Mouse (Mus musculus) heart, embryonic 12.5 days (tissue): Measurements from ENCODE around the gene Snai1. TPM values are rescaled to one million over a fixed set of nuclear protein-coding genes. Genes with fewer than 3 reads are reported as not detected.

ENCODE experiments used
- ATAC-seq: fragments of 200-750 bp; cut with Nextera tagmentation; 2 replicates; pipeline ENCODE4 v1.8.0; 2017; ENCODE audit warnings: moderate TSS enrichment, moderate library complexity; ENCODE audit not compliant: insufficient number of reproducible peaks, low FRiP score
- H3K27ac ChIP-seq: fragments of 300-500 bp; sonication (generic); 2 replicates; pipeline ENCODE4 v1.5.1; 2016; ENCODE audit warnings: mild to moderate bottlenecking, moderate library complexity; ENCODE audit not compliant: poor library complexity, severe bottlenecking
- H3K27me3 ChIP-seq: fragments of 300-500 bp; sonication (generic); replicated peaks from 2 replicates; pipeline ENCODE4 v1.6.1; 2016; ENCODE audit warnings: mild to moderate bottlenecking, moderate library complexity
- H3K36me3 ChIP-seq: fragments of 300-500 bp; sonication (generic); 2 replicates; pipeline ENCODE4 v1.6.1; 2016; ENCODE audit warnings: mild to moderate bottlenecking, moderate library complexity
- H3K4me1 ChIP-seq: fragments of 300-500 bp; sonication (generic); replicated peaks from 2 replicates; pipeline ENCODE4 v1.6.1; 2016; ENCODE audit warnings: mild to moderate bottlenecking
- H3K4me2 ChIP-seq: fragments of 300-500 bp; sonication (generic); 2 replicates; pipeline ENCODE4 v1.6.1; 2016; ENCODE audit warnings: mild to moderate bottlenecking, moderate library complexity
- H3K4me3 ChIP-seq: fragments of 300-500 bp; sonication (generic); 2 replicates; pipeline ENCODE4 v1.5.1; 2016; ENCODE audit warnings: mild to moderate bottlenecking
- H3K9ac ChIP-seq: fragments of 300-500 bp; sonication (generic); 2 replicates; pipeline ENCODE4 v1.6.1; 2016; ENCODE audit warnings: mild to moderate bottlenecking, moderate library complexity
- H3K9me3 ChIP-seq: fragments of 300-500 bp; sonication (generic); replicated peaks from 2 replicates; pipeline ENCODE4 v1.6.1; 2016; ENCODE audit warnings: mild to moderate bottlenecking, moderate library complexity
- WGBS: fragments of 180-500 bp; shearing (Covaris S2); methylation state at CpG from one replicate; pipeline ENCODE4 v1.1.7; 2016; 5-methylcytosine and 5-hydroxymethylcytosine counted together
- polyA plus RNA-seq: library from polyadenylated mRNA; unstranded; fragments of >200 nt; fragmentation: Nextera tagmentation; extraction: Ambion mirVana; gene quantifications from 2 replicates; pipeline ENCODE4 v1.2.1, GENCODE M21; 2016

Snai1 gene
- polyA plus RNA-seq, 1 experiment from 2014 or later = 18.8 TPM

GRCm38 (mm10) chr2:167505127-167505526 is 32.9 kb upstream of the Snai1 start:
- 0 out of 2 replicates have a peak overlapping the region, but pooled peaks have one; percentile 24 for H3K9ac ChIP-seq
- H3K4me3 ChIP-seq = no peak overlapping the region
- H3K36me3 ChIP-seq = peaks cover 26% of the 10 kb centered on the region
- 80% methylated on average over 3 of the region's 3 CpGs for WGBS
- H3K27ac ChIP-seq = no peak overlapping the region
- H3K27me3 ChIP-seq = no peaks in the 10 kb centered on the region
- peak overlapping the region; percentile 93; the same call in 1 of the 2 replicates for H3K4me2 ChIP-seq
- no peak for ATAC-seq
- peaks cover 47% of the 10 kb centered on the region for H3K4me1 ChIP-seq
- H3K9me3 ChIP-seq = no peaks in the 10 kb centered on the region

DNA sequence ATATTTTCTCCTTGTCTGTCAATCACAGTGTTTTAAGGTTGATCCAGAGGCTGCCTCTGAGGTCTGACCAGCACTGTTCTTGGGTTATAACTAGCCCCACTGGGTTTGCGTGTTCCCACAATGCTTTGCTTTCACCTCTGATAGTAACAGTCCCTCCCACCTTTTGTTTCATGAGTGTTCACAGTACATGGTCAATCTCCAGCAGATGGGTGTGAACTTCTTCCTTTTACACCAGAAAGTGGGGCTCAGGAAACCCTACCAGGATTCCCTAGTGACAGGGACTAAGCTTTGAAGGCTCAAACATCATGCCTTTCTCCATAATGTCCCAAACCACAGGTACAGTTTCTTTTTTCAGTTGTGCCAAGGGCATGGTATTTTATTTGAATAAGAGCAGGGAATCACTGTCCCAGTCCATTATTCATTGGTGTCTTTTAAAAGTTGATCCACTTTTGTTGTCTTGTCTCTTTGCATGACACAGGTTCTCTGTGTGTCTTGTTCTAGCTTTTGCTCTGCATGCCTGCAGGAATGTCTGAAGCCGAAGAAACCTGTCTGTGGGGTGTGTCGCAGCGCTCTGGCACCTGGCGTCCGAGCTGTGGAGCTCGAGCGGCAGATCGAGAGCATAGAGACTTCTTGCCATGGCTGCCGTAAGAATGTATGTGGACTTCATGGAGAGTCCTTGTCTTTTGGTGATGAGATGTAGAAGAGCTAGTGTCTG is 31.3 kb upstream of the Snai1 start:
- H3K27me3 ChIP-seq = no peaks in the 10 kb centered on the region
- no peak overlapping the region for H3K27ac ChIP-seq
- ATAC-seq = no peak
- no peaks in the 10 kb centered on the region for H3K9me3 ChIP-seq
- peaks cover 56% of the 10 kb centered on the region for H3K4me1 ChIP-seq
- H3K4me2 ChIP-seq = no peak overlapping the region
- H3K4me3 ChIP-seq = no peak overlapping the region
- H3K9ac ChIP-seq = no peak overlapping the region
- WGBS = 94% methylated on average over 10 of the region's 10 CpGs
- H3K36me3 ChIP-seq = peaks cover 35% of the 10 kb centered on the region

DNA sequence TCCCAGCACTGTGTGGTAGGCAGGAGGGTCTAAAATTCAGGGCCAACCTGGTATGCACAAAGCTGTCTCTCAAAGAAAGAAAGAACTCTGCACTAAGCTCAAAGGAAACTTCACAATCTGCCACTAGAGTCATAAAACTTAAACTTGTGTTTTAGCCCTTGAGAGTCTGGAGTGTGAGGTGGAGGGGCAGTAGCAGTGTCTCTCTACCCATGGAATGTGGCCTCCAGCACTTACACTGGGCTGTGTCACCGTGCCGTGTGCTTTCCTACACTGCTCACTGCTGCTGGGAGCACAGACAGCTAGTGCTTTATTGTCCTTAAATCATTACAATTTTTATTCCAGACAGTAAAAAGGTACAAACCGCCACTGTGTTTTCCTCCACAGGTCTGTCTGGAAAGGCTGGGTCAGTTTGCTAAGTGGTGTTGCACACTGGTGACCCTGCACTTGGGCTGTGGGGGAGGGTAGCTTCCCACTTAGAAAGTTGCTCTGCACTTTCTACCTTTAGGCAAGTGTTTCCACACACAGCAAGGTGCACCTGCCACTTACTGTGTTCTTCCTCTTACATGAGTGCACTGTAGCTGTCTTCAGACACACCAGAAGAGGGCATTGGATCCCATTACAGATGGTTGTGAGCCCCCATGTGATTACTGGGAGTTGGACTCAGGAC is 30.1 kb upstream of the Snai1 start:
- no peaks in the 10 kb centered on the region for H3K9me3 ChIP-seq
- no peaks in the 10 kb centered on the region for H3K27me3 ChIP-seq
- no peak overlapping the region for H3K27ac ChIP-seq
- H3K4me1 ChIP-seq = peaks cover 55% of the 10 kb centered on the region
- no peak for ATAC-seq
- no peak overlapping the region for H3K4me3 ChIP-seq
- no peak overlapping the region for H3K9ac ChIP-seq
- WGBS = 72% methylated on average over 3 of the region's 3 CpGs
- peaks cover 46% of the 10 kb centered on the region for H3K36me3 ChIP-seq
- H3K4me2 ChIP-seq = no peak overlapping the region

- Histone ChIP-seq H3K9me3 (no peaks in the 10 kb centered on the region), H3K9ac (no peak overlapping the region), H3K27ac (no peak overlapping the region), H3K27me3 (no peaks in the 10 kb centered on the region), H3K4me3 (no peak overlapping the region), H3K36me3 (peaks cover 53% of the 10 kb centered on the region), H3K4me2 (no peak overlapping the region), H3K4me1 (peaks cover 54% of the 10 kb centered on the region)
- WGBS = 97% methylated on average over 4 of the region's 4 CpGs
- no peak for ATAC-seq
Observed at GRCm38 (mm10) chr2:167508569-167508968, 29.4 kb upstream of the Snai1 start.

DNA sequence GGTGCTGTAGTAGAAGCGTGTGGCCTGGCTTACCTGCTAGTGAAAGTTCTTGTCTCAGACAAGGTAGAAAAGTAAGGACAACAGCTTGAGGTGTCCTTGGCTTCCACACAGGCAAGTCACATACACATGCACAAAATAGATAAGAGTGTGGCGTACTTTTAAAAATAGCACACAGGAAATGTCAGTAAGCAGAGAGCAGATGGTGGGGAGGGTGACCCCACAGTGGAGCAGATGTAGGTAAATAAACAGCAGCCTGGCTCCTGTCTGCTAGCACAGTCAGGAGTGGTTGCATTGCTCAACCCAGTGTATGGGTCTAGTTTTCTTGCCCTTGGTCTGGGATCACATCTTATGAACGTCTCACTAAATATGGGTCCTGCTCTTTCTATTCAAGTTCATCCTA is 27.5 kb upstream of the Snai1 start:
- Histone ChIP-seq H3K27ac (peak overlapping the region; percentile 74), H3K4me1 (peaks cover 42% of the 10 kb centered on the region), H3K9ac (peak overlapping the region; percentile 7; the same call in 1 of the 2 replicates), H3K4me2 (peak overlapping the region; percentile 8; the same call in 1 of the 2 replicates), H3K9me3 (no peaks in the 10 kb centered on the region), H3K27me3 (no peaks in the 10 kb centered on the region), H3K4me3 (no peak overlapping the region), H3K36me3 (peaks cover 71% of the 10 kb centered on the region)
- WGBS = 32% methylated on average over 3 of the region's 3 CpGs
- ATAC-seq = peak; percentile 70

DNA sequence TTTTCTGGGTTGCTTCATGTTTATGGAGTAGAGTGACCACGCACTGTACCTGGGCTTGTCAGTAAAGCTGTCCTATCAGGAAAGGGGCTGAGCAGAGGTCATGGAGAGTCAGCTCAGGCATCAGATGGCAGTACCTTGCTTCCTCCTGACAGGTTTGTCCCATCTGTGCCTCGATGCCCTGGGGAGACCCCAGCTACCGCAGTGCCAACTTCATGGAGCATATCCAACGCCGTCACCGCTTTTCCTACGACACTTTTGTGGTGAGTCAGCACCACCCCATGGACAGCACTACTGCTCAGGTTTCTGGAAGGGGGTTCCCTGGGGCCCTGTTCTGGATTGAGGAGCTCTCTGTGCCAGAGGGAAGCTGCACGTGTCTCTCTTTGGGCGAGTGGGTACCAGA is 25.6 kb upstream of the Snai1 start:
- WGBS = 93% methylated on average over 9 of the region's 9 CpGs
- H3K27me3 ChIP-seq = no peaks in the 10 kb centered on the region
- ATAC-seq = no peak
- H3K4me3 ChIP-seq = no peak overlapping the region
- H3K27ac ChIP-seq = no peak overlapping the region
- H3K9ac ChIP-seq = no peak overlapping the region
- no peak overlapping the region for H3K4me2 ChIP-seq
- peaks cover 28% of the 10 kb centered on the region for H3K4me1 ChIP-seq
- H3K36me3 ChIP-seq = peaks cover 84% of the 10 kb centered on the region
- H3K9me3 ChIP-seq = no peaks in the 10 kb centered on the region

DNA sequence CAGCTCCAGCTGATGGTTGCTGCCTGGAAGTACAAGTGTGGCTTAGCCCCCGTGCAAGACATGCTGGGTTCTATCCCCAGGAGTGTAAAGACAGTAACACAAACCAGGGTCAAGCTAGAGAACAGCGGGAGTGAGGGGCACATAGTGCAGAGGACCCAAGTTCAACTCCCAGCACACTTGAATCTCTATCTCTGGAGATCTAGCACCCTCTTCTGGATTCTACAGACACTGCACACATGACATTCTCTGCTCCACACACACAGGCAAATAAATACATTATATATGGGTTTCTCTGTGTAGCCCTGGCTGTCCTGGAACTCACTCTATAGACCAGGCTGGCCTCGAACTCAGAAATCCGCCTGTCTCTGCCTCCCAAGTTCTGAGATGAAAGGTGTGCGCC is 25.0 kb upstream of the Snai1 start:
- H3K9ac ChIP-seq = no peak overlapping the region
- WGBS = 90% methylated on average over 5 of the region's 5 CpGs
- no peak overlapping the region for H3K4me3 ChIP-seq
- no peak overlapping the region for H3K4me2 ChIP-seq
- ATAC-seq = no peak
- peaks cover 22% of the 10 kb centered on the region for H3K4me1 ChIP-seq
- peaks cover 84% of the 10 kb centered on the region for H3K36me3 ChIP-seq
- H3K27me3 ChIP-seq = no peaks in the 10 kb centered on the region
- no peaks in the 10 kb centered on the region for H3K9me3 ChIP-seq
- H3K27ac ChIP-seq = no peak overlapping the region

DNA sequence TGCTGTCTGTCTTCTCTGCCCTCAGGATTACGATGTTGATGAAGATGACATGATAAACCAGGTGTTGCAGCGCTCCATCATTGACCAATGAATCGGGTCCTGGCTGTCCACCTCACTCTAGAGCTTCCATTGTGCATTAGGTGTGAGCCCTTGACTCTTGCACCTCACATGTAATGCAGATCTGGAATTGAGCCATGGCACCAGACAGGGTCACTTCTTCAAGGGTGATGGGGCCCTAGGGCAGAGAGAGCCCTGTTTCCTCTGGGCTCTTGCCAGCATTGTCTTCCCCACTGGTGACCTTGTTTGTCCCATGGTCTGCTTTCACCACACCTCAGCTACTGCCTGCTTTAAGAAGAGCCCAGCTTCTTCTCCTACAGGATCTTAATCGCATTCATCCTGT is 23.4 kb upstream of the Snai1 start:
- H3K27ac ChIP-seq = no peak overlapping the region
- WGBS = 91% methylated on average over 4 of the region's 4 CpGs
- H3K4me2 ChIP-seq = no peak overlapping the region

GRCm38 (mm10) chr2:167515688-167516087 is 22.3 kb upstream of the Snai1 start:
- peaks cover 7% of the 10 kb centered on the region for H3K4me1 ChIP-seq
- H3K9ac ChIP-seq = no peak overlapping the region
- ATAC-seq = no peak
- H3K27ac ChIP-seq = no peak overlapping the region
- WGBS = 86% methylated on average over 5 of the region's 5 CpGs
- no peaks in the 10 kb centered on the region for H3K27me3 ChIP-seq
- no peak overlapping the region for H3K4me2 ChIP-seq
- peaks cover 83% of the 10 kb centered on the region for H3K36me3 ChIP-seq
- H3K9me3 ChIP-seq = no peaks in the 10 kb centered on the region
- H3K4me3 ChIP-seq = no peak overlapping the region

More for the DNA sequence above, 23.4 kb upstream of the Snai1 start:
- H3K9me3 ChIP-seq = no peaks in the 10 kb centered on the region
- no peaks in the 10 kb centered on the region for H3K27me3 ChIP-seq
- H3K36me3 ChIP-seq = peaks cover 78% of the 10 kb centered on the region
- H3K4me3 ChIP-seq = no peak overlapping the region
- no peak overlapping the region for H3K9ac ChIP-seq
- ATAC-seq = no peak
- H3K4me1 ChIP-seq = peaks cover 16% of the 10 kb centered on the region

DNA sequence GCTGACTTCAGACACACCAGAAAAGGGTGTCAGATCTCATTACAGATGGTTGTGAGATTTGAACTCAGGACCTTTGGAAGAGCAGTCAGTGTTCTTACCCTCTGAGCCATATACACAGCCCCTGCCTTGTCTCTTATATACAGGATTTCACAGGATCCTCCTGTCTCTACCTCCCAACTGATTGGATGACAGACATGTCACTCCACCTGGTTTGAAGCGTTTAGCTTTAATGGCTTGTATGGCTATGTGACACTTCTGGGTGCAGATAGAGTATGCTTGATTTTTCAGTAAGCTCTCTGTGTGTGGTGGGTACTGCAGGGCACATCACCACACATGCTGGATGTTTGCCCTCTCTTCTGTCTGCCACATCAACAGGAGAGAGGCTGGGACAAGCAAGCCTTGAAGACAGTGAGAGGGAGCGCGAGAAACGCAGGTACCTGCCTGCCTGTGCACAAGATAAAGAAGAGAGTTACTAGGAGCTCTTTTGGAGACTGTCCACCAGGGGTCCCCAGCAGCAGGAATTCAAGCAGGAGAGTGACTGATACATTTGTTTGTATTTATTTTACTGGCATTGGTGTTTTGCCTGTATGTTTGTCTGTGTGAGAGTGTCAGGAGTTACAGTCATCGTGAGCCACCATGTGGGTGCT is 18.3 kb upstream of the Snai1 start:
- H3K4me1 ChIP-seq = no peaks in the 10 kb centered on the region
- H3K27ac ChIP-seq = no peak overlapping the region
- 79% methylated on average over 5 of the region's 5 CpGs for WGBS
- peaks cover 46% of the 10 kb centered on the region for H3K36me3 ChIP-seq
- no peak overlapping the region for H3K9ac ChIP-seq
- no peaks in the 10 kb centered on the region for H3K27me3 ChIP-seq
- no peak overlapping the region for H3K4me2 ChIP-seq
- no peak for ATAC-seq
- H3K9me3 ChIP-seq = no peaks in the 10 kb centered on the region
- no peak overlapping the region for H3K4me3 ChIP-seq

- Histone ChIP-seq H3K4me3 (no peak overlapping the region), H3K27me3 (peaks cover 10% of the 10 kb centered on the region; the same call in 1 of the 2 replicates), H3K4me1 (no peaks in the 10 kb centered on the region), H3K27ac (no peak overlapping the region), H3K4me2 (no peak overlapping the region), H3K9ac (no peak overlapping the region), H3K36me3 (no peaks in the 10 kb centered on the region), H3K9me3 (no peaks in the 10 kb centered on the region)
- no peak for ATAC-seq
- WGBS = 15% methylated on average over 5 of the region's 5 CpGs
Observed at GRCm38 (mm10) chr2:167528278-167528677, 9.7 kb upstream of the Snai1 start.
